Mouse (Mus musculus): Measurements from ENCODE around the gene Robo3.
A peak's percentile ranks its signal among the peaks of the same experiment; 100 is the strongest.

Robo3 gene

DNA sequence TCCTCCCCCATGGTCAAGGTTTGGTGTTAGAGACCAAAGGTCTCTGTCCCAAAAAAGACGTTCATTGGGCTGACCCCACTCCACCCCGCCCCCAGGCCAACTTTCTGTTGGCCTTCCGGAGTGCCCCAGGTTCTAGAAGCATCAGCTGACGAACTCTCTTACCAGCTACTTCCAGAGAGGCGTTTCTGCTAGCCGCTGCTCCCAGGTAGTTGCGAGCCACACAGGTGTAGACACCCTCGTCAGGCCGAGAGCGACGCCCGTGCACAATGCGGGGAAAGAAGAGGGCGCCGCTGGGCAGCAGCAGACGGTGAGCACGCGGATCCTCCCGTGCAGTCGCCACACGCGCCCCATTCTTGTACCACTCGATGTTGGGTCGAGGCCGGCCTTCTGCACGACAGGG lies 3.7 kb downstream of the Robo3 start:
- no peak for DNase-seq

DNA sequence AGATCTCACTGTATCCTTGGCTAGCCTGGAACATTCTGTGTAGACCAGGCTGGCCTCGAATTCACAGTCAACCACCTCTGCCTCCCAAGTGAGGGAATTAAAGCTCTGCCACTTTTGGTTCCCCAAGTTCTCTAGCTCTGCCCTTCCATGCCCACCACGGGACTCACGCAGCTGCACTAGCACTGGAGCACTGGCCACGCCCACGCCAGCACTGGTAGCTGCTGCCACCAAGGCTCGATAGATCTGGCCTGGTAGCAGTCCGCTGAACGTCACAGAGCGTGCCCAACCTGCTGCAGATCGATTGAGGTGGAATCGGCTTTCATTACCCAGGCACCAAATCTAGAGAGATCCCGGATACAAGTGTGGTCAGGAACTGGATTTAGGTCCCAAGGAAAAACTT lies 11.8 kb downstream of the Robo3 start:
- DNase-seq = peak in 1 of 2 experiments; percentile 61

DNA sequence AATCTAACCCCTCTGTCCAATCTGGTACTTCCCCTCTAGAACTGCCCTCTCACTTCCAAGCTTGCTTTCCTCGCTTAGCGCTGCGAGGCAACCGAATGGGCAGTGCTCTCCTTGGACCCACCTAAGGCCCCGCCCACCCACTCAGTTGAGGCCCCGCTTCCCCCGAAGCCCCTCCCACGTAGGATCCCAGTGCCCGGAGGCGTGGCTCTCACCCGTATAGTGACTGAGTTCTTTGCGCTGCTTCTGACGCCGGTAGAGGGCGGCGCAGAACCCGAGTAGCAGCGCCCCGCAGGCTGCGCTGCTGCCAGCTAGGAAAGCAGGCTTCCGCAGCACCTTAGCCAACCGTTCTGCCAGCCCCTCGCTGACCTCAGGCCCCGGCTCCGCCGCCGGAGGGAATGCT lies 12.4 kb downstream of the Robo3 start:
- peak; percentile 93 for DNase-seq

DNA sequence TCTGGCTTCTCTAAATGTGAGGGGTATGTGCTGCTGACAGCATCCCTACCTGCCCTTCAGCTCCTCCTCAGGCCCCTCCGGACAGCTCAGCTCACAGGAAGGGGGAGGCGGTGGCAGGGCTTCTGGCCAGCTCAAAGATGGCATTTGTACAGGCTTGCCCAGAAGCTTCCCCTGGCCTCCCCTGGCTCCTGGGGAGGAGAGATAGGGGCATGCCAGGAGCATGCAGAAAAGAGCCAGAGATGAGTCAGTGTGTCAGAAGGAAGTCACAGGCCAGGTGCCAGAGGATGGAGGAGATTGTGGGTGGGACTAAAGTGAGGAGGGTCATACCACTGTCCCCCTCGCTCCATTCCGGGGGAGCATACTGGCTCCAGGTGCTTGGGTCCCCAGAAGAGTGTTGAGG lies 14.3 kb downstream of the Robo3 start:
- DNase-seq = peak in 1 of 2 experiments; percentile 33

DNA sequence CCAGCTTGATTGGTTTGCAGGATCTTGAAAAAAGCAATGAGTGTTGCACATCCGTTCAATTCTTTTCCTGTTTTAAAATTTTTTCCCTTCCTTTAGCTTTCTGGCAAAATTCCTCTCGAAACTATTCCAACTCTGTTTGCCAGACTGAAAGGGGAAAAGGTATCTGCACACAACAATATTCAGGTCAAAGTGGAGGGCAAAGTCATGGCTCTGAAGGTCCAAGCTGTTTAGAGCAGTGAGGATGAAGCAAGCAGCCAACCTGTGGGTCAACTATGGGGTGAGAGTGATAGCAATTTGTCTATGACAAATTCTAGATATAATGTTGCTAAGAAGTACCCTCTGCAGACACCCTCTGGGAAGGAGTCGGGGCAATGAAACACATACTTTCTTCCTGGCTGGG lies 18.4 kb downstream of the Robo3 start:
- no peak for DNase-seq

DNA sequence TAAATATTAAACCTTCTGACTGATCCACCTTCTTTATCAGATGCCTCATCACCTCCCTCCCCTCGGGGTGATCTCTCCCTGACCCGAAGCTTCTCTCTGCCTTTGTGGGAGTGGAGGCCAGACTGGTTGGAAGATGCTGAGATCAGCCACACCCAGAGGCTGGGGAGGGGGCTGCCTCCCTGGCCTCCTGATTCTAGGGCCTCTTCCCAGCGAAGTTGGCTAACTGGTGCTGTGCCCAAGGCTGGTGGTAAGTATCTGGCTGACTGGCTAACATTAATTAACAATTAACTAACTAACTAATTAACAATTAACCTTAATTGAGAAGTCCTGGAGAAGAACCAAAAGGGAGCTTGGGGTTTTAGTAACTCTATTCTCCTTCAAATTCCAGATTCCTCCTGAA lies 20.1 kb downstream of the Robo3 start:
- DNase-seq = peak in 1 of 2 experiments; percentile 63

DNA sequence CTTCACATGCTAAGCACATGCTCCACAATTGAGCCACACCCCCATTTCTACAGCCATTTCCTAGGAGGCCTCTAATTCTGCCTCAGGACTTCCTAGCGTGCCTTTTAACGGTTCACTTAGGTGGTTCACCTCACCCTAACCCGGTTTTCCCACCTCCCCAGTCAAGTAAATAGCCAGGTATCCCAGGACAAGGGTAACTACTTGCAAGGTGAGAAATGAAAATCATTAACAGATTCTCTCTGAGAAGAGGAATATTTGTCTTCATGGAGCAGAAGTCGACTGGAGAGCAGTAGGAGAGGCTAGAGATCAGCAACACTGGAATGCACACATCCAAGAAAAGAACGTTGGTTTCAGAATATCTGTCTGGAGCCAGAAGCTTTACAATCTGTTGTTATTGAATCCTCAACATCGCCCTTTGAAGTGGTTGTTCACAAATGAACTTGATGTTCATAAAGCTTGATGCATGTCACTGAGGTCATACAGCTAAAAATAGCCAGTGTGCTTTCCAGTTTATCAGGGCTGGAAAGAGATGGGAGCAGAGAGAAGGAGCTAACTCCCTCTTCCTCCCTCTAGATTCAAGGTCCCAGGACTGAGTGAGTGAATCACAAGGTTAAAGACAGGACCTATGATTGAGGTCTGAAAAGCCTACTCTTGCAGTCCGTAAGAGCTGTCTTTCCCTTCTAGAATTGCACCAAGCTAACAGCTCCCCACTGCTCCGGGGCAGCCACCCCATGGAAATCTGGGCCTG lies 23.2 kb downstream of the Robo3 start:
- DNase-seq = no peak

DNA sequence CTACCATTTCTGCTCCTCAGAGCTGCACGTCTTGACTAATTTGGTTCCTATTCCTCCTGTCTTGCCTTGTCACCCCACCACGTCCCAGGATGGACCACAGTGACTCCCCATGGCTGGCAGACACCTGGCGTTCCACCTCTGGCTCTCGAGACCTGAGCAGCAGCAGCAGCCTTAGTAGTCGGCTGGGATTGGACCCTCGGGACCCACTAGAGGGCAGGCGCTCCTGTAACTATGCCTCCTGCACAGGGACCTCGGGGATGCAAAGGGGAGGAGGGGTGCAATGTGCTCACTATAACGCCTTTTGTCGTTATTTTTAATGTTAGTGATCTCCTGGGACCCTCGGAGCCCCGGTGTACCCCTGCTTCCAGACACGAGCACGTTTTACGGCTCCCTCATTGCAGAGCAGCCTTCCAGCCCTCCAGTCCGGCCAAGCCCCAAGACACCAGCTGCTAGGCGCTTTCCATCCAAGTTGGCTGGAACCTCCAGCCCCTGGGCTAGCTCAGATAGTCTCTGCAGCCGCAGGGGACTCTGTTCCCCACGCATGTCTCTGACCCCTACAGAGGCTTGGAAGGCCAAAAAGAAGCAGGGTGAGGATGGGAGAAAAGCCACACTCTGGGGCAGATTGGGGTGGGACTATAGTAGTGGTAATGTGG lies 25.1 kb downstream of the Robo3 start:
- DNase-seq = peak in 1 of 2 experiments; percentile 63

DNA sequence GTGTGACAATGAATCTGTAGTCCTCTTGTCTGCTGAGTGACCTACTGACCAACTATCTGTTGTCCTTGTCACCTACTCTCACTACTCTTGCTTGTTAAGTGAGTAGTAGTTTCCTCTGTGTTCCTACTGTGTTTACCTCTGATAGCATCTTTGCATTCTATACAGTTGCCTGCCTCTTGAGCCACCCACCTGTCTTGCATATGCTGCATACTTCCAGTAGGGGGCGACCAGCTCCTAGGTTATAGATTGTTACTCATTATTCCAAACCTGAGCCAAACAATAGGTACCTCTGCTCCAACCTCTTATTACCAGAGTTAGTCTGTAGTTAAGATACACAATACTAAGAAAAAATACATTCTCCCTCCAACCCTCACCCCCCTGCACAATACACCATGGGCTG lies 26.7 kb downstream of the Robo3 start:
- no peak for DNase-seq

DNA sequence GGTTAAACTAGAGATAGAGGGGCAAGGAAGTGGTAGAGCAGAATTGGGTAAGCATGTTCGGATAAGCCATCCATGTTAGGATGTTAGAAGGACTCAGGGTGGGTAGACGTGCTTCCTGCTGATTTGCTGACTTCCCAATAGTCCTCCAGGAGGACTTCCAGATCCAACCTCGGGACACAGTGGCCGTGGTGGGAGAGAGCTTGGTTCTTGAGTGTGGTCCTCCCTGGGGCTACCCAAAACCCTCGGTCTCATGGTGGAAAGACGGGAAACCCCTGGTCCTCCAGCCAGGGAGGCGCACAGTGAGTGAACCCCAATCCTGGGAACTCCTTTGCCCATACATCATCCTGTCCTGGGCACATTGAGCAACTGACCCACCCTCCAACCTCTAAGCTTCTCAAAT lies 30.0 kb downstream of the Robo3 start:
- no peak for DNase-seq

DNA sequence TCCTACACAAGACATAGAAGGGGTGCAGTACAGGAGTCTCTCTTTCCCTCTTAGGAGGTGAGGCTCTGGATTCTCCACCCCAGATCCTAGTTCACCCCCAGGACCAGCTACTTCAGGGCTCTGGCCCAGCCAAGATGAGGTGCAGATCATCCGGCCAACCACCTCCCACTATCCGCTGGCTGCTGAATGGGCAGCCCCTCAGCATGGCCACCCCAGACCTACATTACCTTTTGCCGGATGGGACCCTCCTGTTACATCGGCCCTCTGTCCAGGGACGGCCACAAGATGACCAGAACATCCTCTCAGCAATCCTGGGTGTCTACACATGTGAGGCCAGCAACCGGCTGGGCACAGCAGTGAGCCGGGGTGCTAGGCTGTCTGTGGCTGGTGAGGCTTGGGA lies 30.5 kb downstream of the Robo3 start:
- no peak for DNase-seq

DNA sequence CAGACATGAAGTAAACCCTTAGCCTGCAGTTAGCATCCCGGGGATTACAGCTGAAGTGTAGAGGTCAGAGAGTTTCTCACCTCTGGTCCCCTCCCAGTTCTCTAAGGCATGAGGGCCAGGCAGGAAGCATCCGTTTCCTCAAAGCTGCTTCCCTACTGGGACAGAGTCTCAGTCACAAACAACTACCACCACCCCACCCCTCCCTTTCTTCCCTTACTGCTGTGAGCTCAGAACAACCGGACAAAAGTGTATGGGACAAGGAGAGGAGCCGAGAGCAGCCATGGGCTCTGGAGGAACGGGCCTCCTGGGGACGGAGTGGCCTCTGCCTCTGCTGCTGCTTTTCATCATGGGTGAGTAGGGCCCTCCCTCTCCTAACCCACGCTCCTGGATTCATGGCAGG lies 31.2 kb downstream of the Robo3 start, which contains the start of gene Robo4:
Gene Robo4 (plus strand): TSS at position 96 of the 400 bp plus-strand sequence.
- peak; percentile 67 to 83 for DNase-seq

DNA sequence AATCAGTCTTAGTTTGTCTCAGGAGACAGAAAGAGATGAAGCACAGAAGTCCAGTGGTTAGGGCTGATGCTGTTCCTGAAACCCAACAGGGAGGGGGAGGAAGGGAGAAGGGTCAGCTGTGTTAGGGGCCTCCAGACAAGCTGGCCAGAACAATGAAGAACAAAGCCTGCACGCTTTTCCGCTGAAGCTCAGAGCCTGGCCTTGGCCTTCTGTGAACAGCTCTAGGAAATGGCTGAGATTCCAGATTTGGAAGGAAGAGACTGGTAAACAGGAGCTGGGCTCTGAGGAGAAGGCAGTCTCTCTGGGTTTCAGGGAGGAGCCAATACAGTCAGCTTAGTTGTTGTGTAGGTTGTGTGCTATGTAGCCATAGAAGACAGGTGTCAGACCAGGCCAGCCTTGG lies 32.5 kb downstream of the Robo3 start:
- DNase-seq = peak; percentile 39 to 84

DNA sequence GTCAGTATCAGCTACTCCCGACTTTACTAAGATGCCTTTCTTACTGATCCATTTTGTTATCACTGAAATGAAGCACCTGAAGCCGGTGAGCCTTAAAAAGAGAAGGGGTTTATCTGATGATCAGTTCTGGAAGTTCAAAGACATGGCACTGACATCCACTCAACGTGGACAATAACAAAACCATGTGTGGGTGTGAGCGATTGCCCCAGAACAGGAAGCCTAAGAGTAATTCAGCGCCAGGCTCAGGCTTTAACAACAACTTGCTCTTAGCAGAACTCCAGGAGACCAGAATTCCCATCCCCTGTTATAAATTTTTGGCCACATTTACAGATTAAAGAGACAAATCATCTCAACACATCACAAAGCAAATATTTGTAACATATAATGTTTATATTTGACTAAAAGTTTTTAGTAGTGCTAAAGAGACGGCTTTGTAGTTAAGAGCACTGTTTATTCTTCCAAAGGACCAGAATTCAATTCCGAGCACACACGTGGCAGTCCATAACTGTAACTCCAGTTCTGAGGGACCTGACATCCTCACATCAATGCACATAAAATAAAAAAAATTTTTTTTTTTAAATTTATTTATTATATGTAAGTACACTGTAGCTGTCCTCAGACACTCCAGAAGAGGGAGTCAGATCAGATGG lies 39.4 kb downstream of the Robo3 start:
- no peak for DNase-seq

DNA sequence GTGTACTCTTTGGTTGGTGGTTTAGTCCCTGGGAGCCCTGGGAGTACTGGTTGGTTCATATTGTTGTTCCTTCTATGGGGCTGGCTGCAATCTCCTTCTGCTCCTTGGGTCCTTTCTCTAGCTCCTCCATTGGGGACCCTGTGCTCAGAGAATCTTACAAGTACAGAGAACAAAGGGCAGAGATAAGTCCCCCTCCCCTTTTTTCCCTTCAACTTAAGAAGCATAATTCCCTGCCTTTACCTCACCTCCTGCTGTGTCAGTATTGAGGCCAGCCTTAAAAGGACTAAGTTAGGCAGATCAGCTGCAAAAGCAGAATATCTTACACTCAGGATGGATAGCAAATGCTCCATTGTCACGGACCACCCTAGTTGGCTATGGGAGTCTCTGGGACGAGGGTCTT lies 41.0 kb downstream of the Robo3 start:
- no peak for DNase-seq

DNA sequence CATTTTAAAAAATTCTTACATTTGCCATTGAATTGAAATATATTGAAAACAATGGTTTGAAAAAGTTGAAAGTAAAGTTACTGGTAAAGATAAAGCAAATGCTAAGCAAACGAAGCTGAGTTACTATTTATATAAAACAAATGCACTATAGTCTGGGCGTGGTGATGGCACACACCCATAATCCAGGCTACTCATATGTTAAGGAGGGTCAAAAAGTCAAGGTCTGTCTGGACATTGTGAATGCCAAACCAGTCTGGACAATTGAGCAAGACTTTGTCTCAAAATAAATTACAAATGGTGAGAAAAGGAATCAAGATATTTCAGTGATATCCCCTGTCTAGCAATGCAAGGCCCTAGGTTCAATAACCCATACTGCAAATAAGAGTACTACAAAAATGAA lies 42.2 kb downstream of the Robo3 start:
- no peak for DNase-seq

DNA sequence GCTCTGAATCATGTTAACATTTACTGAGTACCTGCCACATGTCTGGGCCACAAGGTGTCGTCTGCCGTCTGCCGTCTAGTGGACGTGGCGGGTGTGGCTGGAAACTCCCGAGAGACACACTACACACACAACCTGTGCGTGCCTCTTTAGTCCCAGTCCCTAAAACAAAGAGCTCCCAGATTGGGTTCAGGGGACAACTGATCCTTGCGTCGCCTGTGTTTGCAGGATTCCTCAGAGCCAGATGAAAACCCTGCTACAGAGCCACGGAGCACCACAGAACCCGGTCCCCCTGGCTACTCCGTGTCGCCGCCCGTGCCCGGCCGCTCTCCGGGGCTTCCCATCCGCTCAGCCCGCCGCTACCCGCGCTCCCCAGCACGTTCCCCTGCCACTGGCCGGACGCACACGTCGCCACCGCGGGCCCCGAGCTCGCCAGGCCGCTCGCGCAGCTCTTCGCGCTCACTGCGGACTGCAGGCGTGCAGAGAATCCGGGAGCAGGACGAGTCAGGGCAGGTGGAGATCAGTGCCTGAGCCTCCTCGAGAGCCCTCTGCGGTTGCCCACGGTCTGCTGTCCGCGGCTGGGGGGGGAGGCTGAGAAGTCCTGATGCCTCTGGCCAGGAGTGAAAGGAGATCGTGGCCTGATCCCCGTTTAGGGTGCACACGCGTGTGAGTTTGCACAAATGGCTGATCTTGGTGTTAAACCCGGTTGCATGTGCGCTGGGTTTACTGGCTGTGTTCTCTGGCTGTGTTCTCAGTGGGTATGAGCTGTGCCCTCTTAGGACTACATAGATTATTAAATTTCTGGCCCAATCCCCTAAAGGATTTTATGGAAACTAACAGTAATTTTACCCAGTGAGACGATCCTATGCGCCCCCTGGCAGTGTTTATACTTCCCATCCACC lies 48.5 kb downstream of the Robo3 start:
- peak; percentile 37 to 66 for DNase-seq

DNA sequence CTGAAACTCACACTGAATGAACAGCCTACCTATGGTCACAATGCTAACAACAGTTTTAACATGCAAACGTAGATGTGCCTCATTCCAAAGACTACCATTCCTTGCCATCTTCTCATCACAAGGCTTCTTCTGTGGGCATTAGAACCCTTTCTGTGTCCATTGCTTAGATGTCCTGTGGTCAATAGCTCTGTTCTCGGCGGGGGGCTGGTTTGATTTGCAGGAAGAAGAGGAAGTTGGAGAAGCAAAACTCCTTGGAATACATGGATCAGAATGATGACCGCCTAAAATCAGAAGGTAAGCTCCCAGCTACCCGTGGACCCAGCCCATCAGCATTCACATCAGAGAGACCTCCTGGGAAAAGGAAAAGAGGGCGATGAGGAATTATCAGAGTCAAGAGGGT lies 49.9 kb downstream of the Robo3 start:
- DNase-seq = no peak

DNA sequence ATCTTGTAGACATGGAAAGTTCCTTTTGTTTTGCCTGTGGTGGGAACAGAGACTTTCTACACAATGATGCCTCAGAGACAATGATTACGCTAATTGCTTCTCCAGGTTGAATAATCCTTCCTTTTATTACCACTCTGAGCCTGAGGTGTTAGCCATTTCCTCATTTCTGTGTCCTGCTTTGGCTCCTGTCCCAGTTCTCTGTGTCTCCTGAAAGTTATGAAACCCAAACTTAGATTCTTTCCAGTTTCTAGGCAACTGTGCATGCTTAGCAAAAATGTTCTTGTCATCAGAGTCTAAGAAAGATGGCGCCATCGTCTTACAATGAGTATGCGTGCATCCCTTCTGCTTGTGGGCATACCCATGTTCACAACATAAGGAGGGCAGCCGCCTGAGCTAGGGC lies 57.3 kb downstream of the Robo3 start:
- peak in 1 of 2 experiments; percentile 17 for DNase-seq

DNA sequence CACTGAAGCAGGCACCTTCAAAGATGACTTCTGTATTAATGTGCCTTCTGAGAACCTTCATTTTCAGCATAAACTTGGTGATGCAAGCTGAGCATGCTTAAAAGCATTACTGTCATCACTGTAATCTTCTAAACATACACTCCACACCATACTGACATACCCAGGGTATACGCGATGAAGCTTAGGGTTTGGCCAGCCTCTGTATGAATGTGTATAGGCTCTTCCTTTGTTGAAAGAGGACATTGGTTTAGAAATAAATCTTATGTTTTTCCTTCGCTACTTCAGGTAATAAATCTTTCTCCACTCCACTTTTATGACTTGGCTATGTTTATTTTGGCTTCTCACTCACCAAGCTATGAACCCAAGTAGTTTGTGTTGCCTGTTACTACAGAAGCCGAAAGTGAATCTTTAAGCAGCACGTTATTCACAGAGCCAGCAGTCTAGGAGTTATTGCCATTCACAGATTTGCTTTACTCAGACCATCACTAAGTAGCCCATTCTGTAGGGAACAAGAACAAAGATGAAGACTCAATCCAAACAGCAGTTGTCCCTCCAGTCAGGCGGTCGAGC lies 61.7 kb downstream of the Robo3 start:
- DNase-seq = no peak

DNA sequence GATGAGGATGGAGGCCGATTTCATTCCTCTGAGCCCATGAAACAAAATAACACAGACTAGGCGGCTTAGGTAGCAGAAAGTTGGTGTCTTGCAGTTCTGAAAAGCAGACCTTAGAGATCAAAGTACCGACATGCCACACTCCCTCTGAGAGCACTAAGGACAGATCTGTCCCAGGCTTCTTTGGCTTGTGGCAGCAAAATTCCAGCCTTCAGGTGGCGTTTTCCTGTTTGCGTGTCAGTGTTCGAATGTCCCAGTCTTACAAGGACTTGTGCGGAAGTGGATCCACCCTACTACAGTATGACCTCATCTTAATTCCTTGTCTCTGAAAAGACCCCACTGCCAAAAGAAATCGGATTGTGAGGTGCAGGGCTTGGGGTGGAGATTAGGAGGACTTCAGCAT lies 64.2 kb downstream of the Robo3 start:
- peak; percentile 66 to 75 for DNase-seq

DNA sequence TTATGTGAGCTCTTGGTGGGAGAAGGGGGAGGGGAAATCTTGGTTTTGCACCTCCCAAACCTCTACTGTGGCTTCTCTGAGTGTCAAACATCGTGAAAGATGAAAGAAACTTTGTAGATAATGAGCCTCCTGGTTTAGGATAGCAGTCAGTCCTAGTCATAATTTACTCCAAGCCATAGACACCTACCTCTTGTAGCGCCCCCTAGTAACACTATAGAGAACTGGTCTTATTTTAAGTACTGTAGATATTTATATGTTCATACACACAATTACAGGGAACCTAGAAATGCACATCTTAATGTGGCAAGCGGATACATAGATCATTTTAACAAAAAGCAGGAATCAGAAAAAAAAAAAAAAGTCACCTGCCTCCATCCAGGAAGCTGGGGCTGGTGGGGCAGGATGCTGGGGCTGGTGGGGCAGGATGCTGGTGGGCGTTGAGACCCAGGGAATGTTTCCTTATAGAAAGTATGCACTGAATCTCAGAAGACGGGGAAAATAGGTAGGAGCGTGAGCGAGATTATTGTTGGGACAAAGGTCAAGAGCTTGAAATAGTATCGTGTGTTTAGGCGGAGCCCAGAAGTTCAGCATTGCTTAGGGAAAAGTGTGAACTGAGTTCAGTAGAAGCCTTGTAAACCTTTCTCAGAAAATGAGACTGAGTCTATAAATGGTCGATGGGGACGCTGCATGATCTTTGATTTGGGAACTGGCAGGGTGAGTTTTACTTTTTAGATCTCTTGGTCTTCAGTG lies 64.8 kb downstream of the Robo3 start:
- DNase-seq = peak in 1 of 2 experiments; percentile 45
